Mouse (Mus musculus) lung, postnatal 25 days (tissue): ENCODE measurements at regions not wholly inside any gene's neighbourhood (a gene's known extent, or its start where the extent isn't known, plus 50 kb on each side); places are given as distances from the start of the nearest gene placed in this dataset.

Experiments
- DNase-seq: peaks from one replicate; pipeline ENCODE4 v3.0.0; 2022; ENCODE audit warnings: low spot score

- no peak for DNase-seq
Observed at GRCm38 (mm10) chr15:6207239-6207638, 92.3 kb upstream of the Dab2 start.

GRCm38 (mm10) chr15:6209301-6209700, 90.3 kb upstream of the Dab2 start:
- DNase-seq = peak; percentile 31

DNA sequence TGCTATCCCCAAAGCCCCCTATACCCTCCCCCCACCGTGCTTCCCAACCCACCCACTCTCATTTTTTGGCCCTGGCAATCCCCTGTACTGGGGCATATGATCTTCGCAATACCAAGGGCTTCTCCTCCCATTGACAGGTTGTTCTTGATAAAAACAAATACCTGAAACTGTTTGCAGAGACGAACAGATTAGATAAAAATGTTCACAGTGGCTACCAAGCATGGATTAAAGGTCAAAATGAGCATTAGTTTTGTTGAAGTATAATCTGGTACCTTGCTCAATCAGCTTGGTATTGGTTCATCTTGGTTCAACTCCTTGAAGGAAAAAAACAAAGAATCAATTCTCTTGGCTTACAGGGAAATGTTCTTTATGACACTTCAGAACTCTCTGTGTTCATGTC, 81.5 kb upstream of the Dab2 start:
- no peak for DNase-seq

DNA sequence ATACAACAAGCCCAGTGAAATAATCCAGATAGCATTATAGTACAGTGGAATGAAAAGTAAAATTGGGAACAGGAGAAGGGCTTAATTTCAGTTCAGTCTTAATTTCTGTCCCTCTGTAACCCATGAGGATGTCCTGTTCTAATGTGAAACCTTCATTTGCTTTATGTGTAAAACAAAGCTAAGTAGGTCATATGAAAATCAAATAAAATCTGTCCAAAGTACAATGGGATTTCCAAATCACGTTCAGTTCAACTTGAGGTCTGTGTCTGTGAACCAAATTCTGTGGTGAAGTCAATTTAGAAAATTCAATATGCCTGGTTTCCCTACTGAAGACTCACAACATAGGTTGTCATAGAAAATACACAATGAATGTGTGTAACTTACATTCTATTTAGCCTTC, 74.4 kb upstream of the Dab2 start:
- DNase-seq = no peak

DNA sequence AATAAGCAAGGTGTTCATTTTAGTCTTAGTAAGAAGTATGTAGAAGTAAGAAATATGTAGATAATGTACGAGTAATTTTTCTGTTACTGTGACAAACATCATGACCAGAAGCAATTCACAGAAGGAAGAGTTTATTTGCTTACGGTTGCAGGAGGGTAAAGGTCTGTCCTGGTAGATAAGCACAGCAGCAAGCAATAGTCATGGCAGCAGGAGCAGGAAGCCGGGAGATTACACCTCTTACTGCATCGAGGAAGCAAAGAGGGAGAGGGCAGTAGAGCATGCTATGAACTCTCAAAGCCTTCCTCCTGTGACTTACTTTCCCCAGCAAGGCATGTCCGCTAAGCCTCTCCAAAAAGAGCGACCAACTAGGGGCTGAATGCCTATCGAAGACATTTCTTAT, 69.0 kb upstream of the Dab2 start:
- no peak for DNase-seq

DNA sequence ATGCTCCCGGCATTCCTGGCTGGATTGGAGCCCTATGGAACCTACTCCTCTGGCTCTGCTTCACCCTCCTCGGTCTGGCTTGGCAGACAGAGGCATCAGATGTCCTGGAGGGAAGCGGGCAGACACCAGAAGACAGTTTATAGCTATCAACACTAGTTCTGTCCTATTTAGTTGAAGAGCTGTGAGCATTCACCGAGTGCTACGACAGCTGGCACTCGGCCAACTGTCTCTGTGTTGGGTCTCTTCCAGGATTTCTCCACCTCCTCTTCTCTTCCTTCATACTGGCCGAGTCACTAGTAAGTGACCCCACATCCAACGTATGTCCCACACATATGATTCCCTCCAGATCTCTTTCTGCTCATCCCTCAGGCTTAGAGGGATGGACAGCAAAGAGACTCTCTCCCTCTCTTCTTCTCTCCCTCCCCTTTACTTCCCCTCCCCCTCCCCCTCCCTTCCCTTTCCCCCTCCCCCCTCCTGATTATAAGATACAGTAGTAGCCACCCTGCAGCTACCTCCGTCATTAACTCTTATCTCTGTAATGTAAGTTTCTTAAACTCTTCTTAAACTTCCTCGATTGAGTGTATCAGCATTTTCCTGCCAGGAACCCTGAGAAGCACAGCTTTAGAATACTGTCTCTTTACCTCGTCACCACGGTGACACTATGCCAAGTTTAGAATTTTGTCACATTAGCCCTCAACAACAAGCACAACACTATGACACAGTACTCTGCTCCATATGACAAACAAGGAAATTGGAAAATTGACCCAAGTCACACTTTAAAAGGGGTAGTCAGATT, 68.1 kb upstream of the Dab2 start:
- DNase-seq = no peak

DNA sequence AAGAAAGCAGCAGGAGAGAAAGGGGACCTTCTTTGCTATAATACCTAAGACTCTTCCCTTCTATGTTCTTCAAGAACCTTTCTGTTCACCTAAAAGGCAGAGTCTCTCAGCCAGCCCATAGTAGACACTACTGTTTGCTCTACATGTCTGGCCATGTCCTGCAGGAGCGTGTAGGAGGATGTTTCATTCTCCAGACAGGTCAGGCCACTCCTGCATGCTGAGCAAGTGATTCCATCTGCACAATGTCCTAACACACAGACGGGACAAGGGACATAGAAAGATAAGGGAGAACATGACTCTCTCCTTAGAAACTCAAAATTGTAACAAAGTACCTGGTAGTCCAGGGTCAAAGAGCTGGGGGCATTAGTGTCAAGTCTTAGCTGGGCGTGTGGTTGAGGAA, 66.0 kb upstream of the Dab2 start:
- DNase-seq = no peak

GRCm38 (mm10) chr15:6236583-6236982, 63.0 kb upstream of the Dab2 start:
- DNase-seq = no peak

DNA sequence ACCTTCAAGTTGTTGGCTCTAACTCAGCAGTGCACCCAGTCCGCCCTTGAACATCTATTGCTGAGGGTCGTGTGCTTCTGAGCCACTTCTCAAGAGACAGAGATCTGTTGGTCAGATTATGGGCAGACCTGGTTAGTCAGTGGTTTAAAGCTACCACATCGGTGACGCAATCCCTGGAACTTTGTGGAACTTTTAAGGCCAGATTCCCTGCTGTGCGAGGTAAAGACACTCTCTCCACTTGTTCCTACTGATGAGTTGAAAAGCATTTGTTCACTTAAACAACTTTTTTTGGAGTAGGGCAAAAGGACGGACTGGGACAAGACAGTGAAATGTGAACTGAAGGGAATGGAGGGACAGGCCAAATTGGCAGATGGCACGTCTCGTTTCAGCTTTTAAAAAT, 61.9 kb upstream of the Dab2 start:
- DNase-seq = no peak

DNA sequence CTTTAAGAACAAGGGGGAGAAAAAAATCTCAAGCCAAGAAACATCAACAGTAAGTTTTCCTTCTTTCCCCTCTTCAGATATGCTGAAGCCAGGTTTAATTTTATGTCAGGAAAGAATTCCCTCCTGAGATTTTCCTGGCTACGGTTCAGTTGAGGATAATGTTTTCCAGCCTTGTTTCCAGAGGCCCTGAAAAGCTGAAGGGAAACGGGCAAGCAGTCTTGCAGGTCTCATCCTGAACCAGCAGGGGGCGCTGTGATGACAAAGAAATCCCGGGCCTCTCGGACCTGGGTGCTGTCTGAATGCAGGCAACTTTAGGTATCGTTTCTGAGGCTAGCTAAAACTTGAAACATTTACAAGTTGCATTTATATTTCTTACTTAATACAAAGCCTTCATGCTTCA, 61.5 kb upstream of the Dab2 start:
- DNase-seq = peak; percentile 79

- no peak for DNase-seq
Observed at GRCm38 (mm10) chr15:6238755-6239154, 60.8 kb upstream of the Dab2 start.

DNA sequence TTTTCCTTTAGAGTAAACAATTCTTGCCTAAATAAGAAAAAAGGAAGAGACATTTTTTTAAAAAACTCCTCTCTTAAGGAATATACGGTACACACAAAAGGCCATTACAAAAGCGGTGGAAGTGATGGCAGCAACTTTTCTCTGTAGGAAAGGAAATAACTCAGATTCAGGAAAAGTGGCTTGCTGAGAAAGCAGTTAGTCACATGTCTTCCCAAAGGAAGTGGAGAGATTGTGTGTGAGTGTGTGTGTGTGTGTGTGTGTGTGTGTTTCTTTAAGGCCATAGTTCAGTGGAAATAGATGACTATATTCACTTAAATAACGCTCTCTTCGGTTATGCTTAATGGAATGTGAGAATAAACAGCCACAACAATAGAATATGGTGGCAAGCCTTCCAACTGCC, 57.5 kb upstream of the Dab2 start:
- no peak for DNase-seq

DNA sequence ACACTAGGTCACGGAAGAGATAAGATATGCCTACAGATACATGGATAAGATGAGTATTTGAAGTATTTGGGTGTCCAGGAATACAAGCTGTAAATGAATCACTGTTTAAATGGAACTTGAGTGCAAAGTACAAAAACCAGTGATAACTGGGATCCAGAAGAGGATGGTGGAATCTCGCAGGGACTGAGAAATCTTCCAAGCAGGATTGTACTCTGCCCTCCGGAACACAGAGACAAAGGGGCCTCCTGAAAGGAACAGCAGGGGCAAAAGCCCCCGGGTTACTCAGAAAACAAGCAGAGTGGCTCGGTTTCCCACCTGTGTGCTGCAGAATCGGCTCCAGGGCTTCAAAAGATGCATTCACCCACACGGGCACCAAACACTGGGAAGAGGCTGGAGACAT, 55.2 kb upstream of the Dab2 start:
- DNase-seq = no peak

DNA sequence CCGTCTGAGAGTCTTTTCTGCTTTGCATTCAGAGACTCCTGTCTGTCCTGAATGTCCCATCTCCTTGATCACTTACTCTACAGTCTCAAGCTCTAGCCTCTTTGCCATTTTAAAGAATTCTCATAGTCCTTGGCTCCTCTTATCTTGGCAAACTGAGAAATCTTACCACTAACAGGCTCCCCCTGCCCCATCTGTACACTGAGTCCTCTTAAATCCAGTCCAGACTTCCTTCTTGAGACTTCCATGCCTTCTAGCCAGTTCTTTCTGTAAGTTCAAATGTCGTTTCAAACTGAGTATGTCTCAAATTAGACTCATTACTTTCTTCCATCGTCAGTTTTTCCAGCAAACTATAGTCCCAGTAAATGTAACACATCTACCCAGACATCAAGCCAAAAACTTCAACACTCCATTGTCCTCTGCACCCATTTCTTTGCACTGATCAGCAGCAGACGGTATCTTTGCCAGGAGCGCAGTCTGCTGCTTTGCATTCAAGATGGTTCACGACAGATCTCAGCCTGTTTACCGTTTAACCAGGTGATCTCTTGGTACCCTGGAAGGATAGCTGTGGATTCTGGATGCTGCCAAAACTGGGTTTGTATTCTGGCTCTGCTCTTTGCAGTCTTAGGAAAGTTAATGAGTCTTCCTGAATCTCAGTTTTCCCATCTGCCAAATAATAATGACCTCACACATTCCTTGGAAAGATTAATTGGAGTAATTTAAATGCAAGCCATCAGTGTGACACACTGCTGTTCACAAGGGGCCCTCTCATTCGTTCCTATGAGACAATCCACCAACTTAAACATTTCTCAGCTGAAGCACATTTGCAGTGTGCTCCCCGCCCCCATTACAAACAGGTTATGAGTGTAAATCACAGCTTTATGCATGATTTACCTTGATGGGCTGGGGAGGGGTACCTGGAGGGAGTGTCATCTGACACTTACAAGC, 53.4 kb upstream of the Dab2 start:
- no peak for DNase-seq

DNA sequence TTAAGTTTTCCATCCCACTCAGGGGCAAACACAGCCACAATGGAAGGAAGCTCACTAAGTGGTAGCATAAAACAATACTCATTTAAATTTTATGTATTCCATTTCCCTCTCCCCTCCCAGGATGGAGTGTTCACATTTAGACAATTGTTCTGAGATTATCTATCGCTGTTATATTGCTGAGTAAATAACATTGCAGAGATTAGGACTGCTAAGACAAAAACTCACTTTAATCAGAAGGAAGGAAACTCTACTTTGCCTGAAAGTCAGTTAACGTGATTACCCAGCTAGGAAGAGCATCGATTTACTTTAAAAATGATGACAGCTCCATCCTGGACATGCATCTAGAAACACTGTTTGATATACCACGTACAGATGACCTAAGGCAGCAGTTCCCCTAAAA, 51.1 kb upstream of the Dab2 start:
- DNase-seq = no peak
